Mouse (Mus musculus) CH12.LX (cell line): ENCODE measurements at regions not wholly inside any gene's neighbourhood (a gene's known extent, or its start where the extent isn't known, plus 50 kb on each side); places are given as distances from the start of the nearest gene placed in this dataset.

Source experiments
- CTCF ChIP-seq, 2 experiments: IDR thresholded peaks in 1 of 2; conservative IDR thresholded peaks in 1 of 2; 2 replicates each; pipeline ENCODE4 v1.5.1; 2011 to 2012; ENCODE audit warnings: low read depth in 2 of 2, low read length in 2 of 2, improper control_type of control experiment in 1 of 2, inconsistent platforms in 1 of 2, mild to moderate bottlenecking in 1 of 2, moderate library complexity in 1 of 2
- EP300 ChIP-seq: IDR thresholded peaks from 2 replicates; pipeline ENCODE4 v1.6.1; 2011; ENCODE audit warnings: low read length, improper control_type of control experiment
- MAFK ChIP-seq: IDR thresholded peaks from 2 replicates; pipeline ENCODE4 v1.6.1; 2011; ENCODE audit warnings: low read length, improper control_type of control experiment; ENCODE audit not compliant: insufficient replicate concordance
- MAX ChIP-seq: IDR thresholded peaks from 2 replicates; pipeline ENCODE4 v1.6.1; 2011; ENCODE audit warnings: low read length, improper control_type of control experiment
- RCOR1 ChIP-seq: conservative IDR thresholded peaks from 2 replicates; pipeline ENCODE4 v1.6.1; 2012; ENCODE audit warnings: low read depth, mild to moderate bottlenecking, inconsistent platforms, low read length, improper control_type of control experiment
- SMC3 ChIP-seq: IDR thresholded peaks from 2 replicates; pipeline ENCODE4 v1.6.1; 2011; ENCODE audit warnings: low read depth, low read length, improper control_type of control experiment
- ZNF384 ChIP-seq: IDR thresholded peaks from 2 replicates; pipeline ENCODE4 v1.6.1; 2012; ENCODE audit warnings: low read depth, low read length, improper control_type of control experiment, inconsistent platforms

GRCm38 (mm10) chr7:117196611-117197010, 184.2 kb upstream of the Xylt1 start:
- TF ChIP-seq RCOR1 (no peak), MAFK (no peak), ZNF384 (no peak), CTCF (conservative IDR thresholded peaks at IDR 0.05 in 1 of 2, IDR thresholded peaks at IDR 0.05 in 1 of 2; ENCODE audit: low read depth in 2 of 2, low read length in 2 of 2) (no peak), SMC3 (no peak), MAX (no peak), EP300 (peak; percentile 76)
